13 mouse cellular contexts compared by ENCODE assay signal in genomic region chr7:78619818-78620577, GRCm38 (mm10).
DNase-seq lines count a peak whose midpoint lies in the region; ATAC-seq lines count a peak whose summit lies in the region.
"Had no signal": no experiment of that assay in that cellular context is flagged by ENCODE, and none has a peak within 500 bp of the region (broad histone marks: within the 10 kb centered on the region; RNA-seq: fewer than 3 reads in every experiment).

No protein-coding gene starts in this region.

- no peak overlapping the region for H3K4me2 ChIP-seq in heart, embryonic 12.5 days
- no peak overlapping the region for H3K4me2 ChIP-seq in forebrain, embryonic 15.5 days (replicated peaks)
- H3K4me2 ChIP-seq: embryonic facial prominence, embryonic 15.5 days; liver, embryonic 15.5 days had no signal

- no peaks in the 10 kb centered on the region for H3K4me1 ChIP-seq in heart, embryonic 12.5 days (replicated peaks)
- H3K4me1 ChIP-seq in forebrain, embryonic 15.5 days, result peaks cover 14% of the 10 kb centered on the region
- H3K4me1 ChIP-seq in midbrain, embryonic 10.5 days, result peaks cover 33% of the 10 kb centered on the region
- H3K4me1 ChIP-seq: limb, embryonic 10.5 days; liver, embryonic 15.5 days had no signal

- H3K9ac ChIP-seq in heart, embryonic 12.5 days, result no peak overlapping the region
- no peak overlapping the region for H3K9ac ChIP-seq in forebrain, embryonic 15.5 days (replicated peaks)
- H3K9ac ChIP-seq: embryonic facial prominence, embryonic 15.5 days; liver, embryonic 15.5 days had no signal

- H3K36me3 ChIP-seq in heart, embryonic 12.5 days, result no peaks in the 10 kb centered on the region
- no peaks in the 10 kb centered on the region for H3K36me3 ChIP-seq in forebrain, embryonic 15.5 days
- no peaks in the 10 kb centered on the region for H3K36me3 ChIP-seq in midbrain, embryonic 10.5 days
- H3K36me3 ChIP-seq: embryonic facial prominence, embryonic 15.5 days; limb, embryonic 10.5 days; liver, embryonic 15.5 days had no signal

- 61% methylated on average over 9 of the region's 9 CpGs for WGBS in heart, embryonic 12.5 days
- 18% methylated on average over 9 of the region's 9 CpGs for WGBS in forebrain, embryonic 15.5 days
- 29% methylated on average over 9 of the region's 9 CpGs for WGBS in midbrain, embryonic 10.5 days

- H3K27me3 ChIP-seq in heart, embryonic 12.5 days (replicated peaks), result 0 out of 2 replicates have a peak, but pooled peaks cover 5% of the 10 kb centered on the region
- no peaks in the 10 kb centered on the region for H3K27me3 ChIP-seq in forebrain, embryonic 15.5 days
- 0 out of 2 replicates have a peak, but pooled peaks cover 7% of the 10 kb centered on the region for H3K27me3 ChIP-seq in midbrain, embryonic 10.5 days (ENCODE audit: low read depth, poor library complexity, severe bottlenecking)
- H3K27me3 ChIP-seq: embryonic facial prominence, embryonic 15.5 days; liver, embryonic 15.5 days had no signal

- DNase-seq in heart, adult 11 months, result peak; percentile 71
- DNase-seq in midbrain, embryonic 10.5 days (ENCODE audit: low spot score), result peak; percentile 40
- DNase-seq in retina, postnatal 7 days (ENCODE audit: low read depth, low spot score), result peak; percentile 9
- DNase-seq in spleen, postnatal 10 days (ENCODE audit: low spot score in 2 of 2), result no peak
- DNase-seq in right cerebral cortex, postnatal 10 days (ENCODE audit: low spot score in 2 of 2), result no peak
- DNase-seq: heart, adult 2 months; kidney, adult 8-10 months; lung, postnatal 36 days had no signal

- H3K27ac ChIP-seq in heart, embryonic 12.5 days (ENCODE audit: poor library complexity, severe bottlenecking), result no peak overlapping the region
- H3K27ac ChIP-seq in forebrain, embryonic 15.5 days (replicated peaks), result peak overlapping the region; percentile 8; the same call in 1 of the 2 replicates
- peak overlapping the region; percentile 72 for H3K27ac ChIP-seq in midbrain, embryonic 10.5 days (replicated peaks)
- H3K27ac ChIP-seq: embryonic facial prominence, embryonic 15.5 days; heart, adult 2 months; limb, embryonic 10.5 days; liver, embryonic 15.5 days had no signal

- no peaks in the 10 kb centered on the region for H3K9me3 ChIP-seq in heart, embryonic 12.5 days (replicated peaks)
- no peaks in the 10 kb centered on the region for H3K9me3 ChIP-seq in forebrain, embryonic 15.5 days
- H3K9me3 ChIP-seq in midbrain, embryonic 10.5 days (replicated peaks), result no peaks in the 10 kb centered on the region
- H3K9me3 ChIP-seq: embryonic facial prominence, embryonic 15.5 days; limb, embryonic 10.5 days; liver, embryonic 15.5 days had no signal

- ATAC-seq in heart, embryonic 12.5 days (ENCODE audit: insufficient number of reproducible peaks, low FRiP score), result no peak
- ATAC-seq in forebrain, embryonic 15.5 days (replicated peaks), result peak; percentile 73

- H3K4me3 ChIP-seq in heart, embryonic 12.5 days, result no peak overlapping the region
- no peak overlapping the region for H3K4me3 ChIP-seq in forebrain, embryonic 15.5 days
- no peak overlapping the region for H3K4me3 ChIP-seq in midbrain, embryonic 10.5 days
- H3K4me3 ChIP-seq: embryonic facial prominence, embryonic 15.5 days; heart, adult 2 months; limb, embryonic 10.5 days; liver, embryonic 15.5 days had no signal

Comparison
In these comparisons a context has a peak if more than half of its experiments do, and no peak if none do; other contexts are left out.
1. DNase-seq: peak in heart, adult 11 months (single experiment), midbrain, embryonic 10.5 days (single experiment) and retina, postnatal 7 days (single experiment); none in spleen, postnatal 10 days (0 of 2) and right cerebral cortex, postnatal 10 days (0 of 2).